Comparison of ENCODE assay signal across 8 mouse cellular contexts in genomic region chr9:64774411-64774811, GRCm38 (mm10). TPM values are rescaled to one million over a fixed set of nuclear protein-coding genes. Genes with fewer than 3 reads are reported as not detected.
DNase-seq lines count a peak whose midpoint lies in the region; ATAC-seq and TF ChIP-seq lines count a peak whose summit lies in the region.

No protein-coding gene starts in this region.

- H3K36me3 ChIP-seq in heart, adult 2 months (ENCODE audit: control insufficient read depth, insufficient read depth, low read length): no peaks in the 10 kb centered on the region
- H3K36me3 ChIP-seq in intestine, postnatal 0 days (ENCODE audit: control insufficient read depth, insufficient read depth): no peaks in the 10 kb centered on the region
- no peaks in the 10 kb centered on the region for H3K36me3 ChIP-seq in liver, embryonic 14.5 days (replicated peaks; ENCODE audit: control insufficient read depth, insufficient read depth, low read depth)
- H3K36me3 ChIP-seq in neural tube, embryonic 14.5 days (ENCODE audit: control insufficient read depth, insufficient read depth, low read length): no peaks in the 10 kb centered on the region

- intact Hi-C loops in heart, adult 2 months (cut with DNase I): loop anchor here (5.0 kb wide), 1 partner anchor 382 kb away; no protein-coding TSS in a partner anchor

- peak overlapping the region; percentile 43 for H3K27ac ChIP-seq in heart, adult 2 months
- no peak overlapping the region for H3K27ac ChIP-seq in intestine, postnatal 0 days (ENCODE audit: low read depth, low read length)
- peak overlapping the region; percentile 41 for H3K27ac ChIP-seq in liver, embryonic 14.5 days
- peak overlapping the region; percentile 49 for H3K27ac ChIP-seq in neural tube, embryonic 14.5 days (ENCODE audit: low read depth, low read length)

- no peak overlapping the region for H3K4me2 ChIP-seq in intestine, postnatal 0 days (replicated peaks; ENCODE audit: low read depth)
- H3K4me2 ChIP-seq in liver, embryonic 14.5 days (ENCODE audit: low read depth): no peak overlapping the region; the same call in 1 of the 2 replicates
- H3K4me2 ChIP-seq in neural tube, embryonic 14.5 days (ENCODE audit: low read depth, low read length): no peak overlapping the region

- H3K79me2 ChIP-seq in heart, adult 2 months (replicated peaks; ENCODE audit: control insufficient read depth, insufficient read depth, low read length): no peaks in the 10 kb centered on the region

- no peaks in the 10 kb centered on the region for H3K27me3 ChIP-seq in heart, adult 2 months (ENCODE audit: control insufficient read depth, insufficient read depth, low read length)
- no peaks in the 10 kb centered on the region for H3K27me3 ChIP-seq in intestine, postnatal 0 days (replicated peaks; ENCODE audit: control insufficient read depth, insufficient read depth, low read length)
- H3K27me3 ChIP-seq in liver, embryonic 14.5 days (ENCODE audit: control insufficient read depth, insufficient read depth, low read length): no peaks in the 10 kb centered on the region
- H3K27me3 ChIP-seq in neural tube, embryonic 14.5 days (ENCODE audit: control insufficient read depth, insufficient read depth, low read length): no peaks in the 10 kb centered on the region

- H3K9ac ChIP-seq in heart, adult 2 months (ENCODE audit: low read depth, low read length): no peak overlapping the region
- no peak overlapping the region for H3K9ac ChIP-seq in intestine, postnatal 0 days (ENCODE audit: low read depth, low read length)
- no peak overlapping the region for H3K9ac ChIP-seq in liver, embryonic 14.5 days (replicated peaks)
- H3K9ac ChIP-seq in neural tube, embryonic 14.5 days (replicated peaks; ENCODE audit: low read depth, low read length): no peak overlapping the region

- no peaks in the 10 kb centered on the region for H3K9me3 ChIP-seq in intestine, postnatal 0 days (ENCODE audit: control insufficient read depth)
- no peaks in the 10 kb centered on the region for H3K9me3 ChIP-seq in liver, embryonic 14.5 days (ENCODE audit: control insufficient read depth, low read length)
- no peaks in the 10 kb centered on the region for H3K9me3 ChIP-seq in neural tube, embryonic 14.5 days (ENCODE audit: control insufficient read depth, low read length)

- WGBS in heart, adult 2 months: 37% methylated on average over 5 of the region's 5 CpGs
- WGBS in intestine, postnatal 0 days: 24% methylated on average over 5 of the region's 5 CpGs
- 60% methylated on average over 5 of the region's 5 CpGs for whole genome bisulfite sequencing in liver, embryonic 14.5 days (ENCODE audit: insufficient replicate concordance)
- WGBS in neural tube, embryonic 14.5 days: 13% methylated on average over 5 of the region's 5 CpGs

- TF ChIP-seq EP300 in heart, adult 2 months (IDR thresholded peaks at IDR 0.05; ENCODE audit: insufficient read depth, low read depth, low read length): no peak
- no peak for TF ChIP-seq EP300 in liver, embryonic 14.5 days (IDR thresholded peaks at IDR 0.05; ENCODE audit: low read depth)

- peaks cover 4% of the 10 kb centered on the region for H3K4me1 ChIP-seq in heart, adult 2 months (ENCODE audit: control insufficient read depth, insufficient read depth, low read length)
- no peaks in the 10 kb centered on the region for H3K4me1 ChIP-seq in intestine, postnatal 0 days (replicated peaks; ENCODE audit: control insufficient read depth, insufficient read depth, low read length)
- peaks cover 0 to 13% of the 10 kb centered on the region in 2 experiments; a peak in 2 of 4 replicates for H3K4me1 ChIP-seq in liver, embryonic 14.5 days (replicated peaks; ENCODE audit: control insufficient read depth in 2 of 2, insufficient read depth in 2 of 2, low read length in 1 of 2)
- no peaks in the 10 kb centered on the region; the same call in 1 of the 2 replicates for H3K4me1 ChIP-seq in neural tube, embryonic 14.5 days (ENCODE audit: control insufficient read depth, insufficient read depth, low read length)

- ATAC-seq in intestine, postnatal 0 days: 0 out of 2 replicates have a peak, but pooled peaks have one; percentile 16
- ATAC-seq in liver, embryonic 14.5 days (ENCODE audit: insufficient read depth): peak; percentile 23; the same call in 1 of the 2 replicates
- ATAC-seq in neural tube, embryonic 14.5 days (ENCODE audit: low read depth): peak; percentile 72; the same call in 1 of the 2 replicates

- TF ChIP-seq POLR2A in heart, adult 2 months (IDR thresholded peaks at IDR 0.05; ENCODE audit: insufficient read depth, low read depth, low read length): no peak

- DNase-seq in adipocyte (ENCODE audit: low spot score): peak; percentile 51
- DNase-seq in cerebellum, adult 11-12 months: peak; percentile 44
- DNase-seq in heart, adult 2 months: peak; percentile 49 to 62
- DNase-seq in liver, embryonic 14.5 days (ENCODE audit: low read depth in 3 of 3, low spot score in 3 of 3): no peak
- no peak for DNase-seq in c-Kit-positive CD71-positive TER-119-positive erythroid progenitor cells, embryonic 14.5 days (ENCODE audit: low spot score)
- DNase-seq in spleen, adult 12 weeks (ENCODE audit: low spot score): no peak

- TF ChIP-seq CTCF in heart, adult 2 months (IDR thresholded peaks at IDR 0.05): no peak
- no peak for TF ChIP-seq CTCF in intestine, postnatal 0 days (IDR thresholded peaks at IDR 0.05; ENCODE audit: low read depth)
- TF ChIP-seq CTCF in liver, embryonic 14.5 days (IDR thresholded peaks at IDR 0.05; ENCODE audit: low read depth): no peak

- no peak overlapping the region for H3K4me3 ChIP-seq in heart, adult 2 months
- H3K4me3 ChIP-seq in intestine, postnatal 0 days (ENCODE audit: low read depth, low read length): no peak overlapping the region
- H3K4me3 ChIP-seq in liver, embryonic 14.5 days (ENCODE audit: insufficient read depth in 1 of 2, low read depth in 2 of 2, low read length in 2 of 2): no peak overlapping the region
- no peak overlapping the region for H3K4me3 ChIP-seq in neural tube, embryonic 14.5 days (ENCODE audit: low read depth, low read length)

RNA-seq across cellular contexts. Expression of gene Dennd4a, which starts 36.7 kb away (rescaled TPM):
- total RNA-seq in heart, adult 2 months (2021): 10 to 100 TPM in 1 of 2 experiments, 1 to 10 TPM in 1; 6.8 to 10.2 TPM
- 4.5 and 6.0 TPM in 2 replicates for polyA plus RNA-seq in heart, adult 2 months (2012; rRNA removed)
- polyA plus RNA-seq in intestine, postnatal 0 days (2015; fragmentation: Nextera tagmentation; extraction: Ambion mirVana): 2.8 and 3.1 TPM in 2 replicates
- polyA plus RNA-seq in liver, embryonic 14.5 days (2012; rRNA removed): 29.0 and 36.1 TPM in 2 replicates
- 29.3 and 32.5 TPM in 2 replicates for polyA plus RNA-seq in liver, embryonic 14.5 days (2014; fragmentation: Nextera tagmentation; extraction: Ambion mirVana)
- 15.3 and 19.7 TPM in 2 replicates for polyA plus RNA-seq in neural tube, embryonic 14.5 days (2014; fragmentation: Nextera tagmentation; extraction: Ambion mirVana)

RNA-seq across cellular contexts. Expression of gene Rab11a, which starts 36.9 kb away (rescaled TPM):
- total RNA-seq in heart, adult 2 months (2021): 100 to 1,000 TPM; 154 to 162 TPM
- 79.0 and 140 TPM in 2 replicates for polyA plus RNA-seq in heart, adult 2 months (2012; rRNA removed)
- polyA plus RNA-seq in intestine, postnatal 0 days (2015; fragmentation: Nextera tagmentation; extraction: Ambion mirVana): 1,986 and 2,053 TPM in 2 replicates
- polyA plus RNA-seq in liver, embryonic 14.5 days (2012; rRNA removed): 37.0 and 89.6 TPM in 2 replicates
- polyA plus RNA-seq in liver, embryonic 14.5 days (2014; fragmentation: Nextera tagmentation; extraction: Ambion mirVana): 233 and 243 TPM in 2 replicates
- polyA plus RNA-seq in neural tube, embryonic 14.5 days (2014; fragmentation: Nextera tagmentation; extraction: Ambion mirVana): 441 and 457 TPM in 2 replicates

Comparison
In these comparisons a context has a peak if more than half of its experiments do, and no peak if none do; other contexts are left out.
1. DNase-seq: peak in adipocyte (single experiment), cerebellum, adult 11-12 months (single experiment) and heart, adult 2 months (2 of 2); none in liver, embryonic 14.5 days (0 of 3), c-Kit-positive CD71-positive TER-119-positive erythroid progenitor cells, embryonic 14.5 days (single experiment) and spleen, adult 12 weeks (single experiment).
2. ATAC-seq: peak in every context shown above with its lines; median percentile 72 in neural tube, embryonic 14.5 days; 23 in liver, embryonic 14.5 days; 16 in intestine, postnatal 0 days.